Mouse (Mus musculus) E14TG2a.4 (cell line): ENCODE results near the gene Ip6k3.

Experiments
- CTCF ChIP-seq: conservative IDR thresholded peaks from 2 replicates; pipeline ENCODE4 v1.5.1; 2014; ENCODE audit warnings: low read length
- NANOG ChIP-seq: IDR thresholded peaks from 2 replicates; pipeline ENCODE4 v1.6.1; 2014; ENCODE audit warnings: borderline replicate concordance, low read length, mixed read lengths
- POU5F1 ChIP-seq: IDR thresholded peaks from 2 replicates; pipeline ENCODE4 v1.6.1; 2014; ENCODE audit warnings: low read length, borderline replicate concordance

- TF ChIP-seq CTCF (no peak), NANOG (no peak), POU5F1 (no peak)
Observed at GRCm38 (mm10) chr17:27125669-27126202, 41.9 kb downstream of the Ip6k3 start.
